Comparison of ENCODE assay signal across 15 mouse cellular contexts in genomic region chr2:8338271-8338670, GRCm38 (mm10).
DNase-seq lines count a peak whose midpoint lies in the region; ATAC-seq and TF ChIP-seq lines count a peak whose summit lies in the region.
"Had no signal": no experiment of that assay in that cellular context is flagged by ENCODE, and none has a peak within 500 bp of the region (broad histone marks: within the 10 kb centered on the region; RNA-seq: fewer than 3 reads in every experiment).

No protein-coding gene starts in this region.

- ATAC-seq in frontal cortex, adult (ENCODE audit: low TSS enrichment): peak; percentile 50; the same call in 1 of the 2 replicates
- ATAC-seq: intestine, postnatal 0 days; liver, embryonic 12.5 days had no signal

- no peak for TF ChIP-seq CTCF in brain, embryonic 14.5 days (IDR thresholded peaks at IDR 0.05; ENCODE audit: borderline replicate concordance, extremely low read depth, insufficient read depth, insufficient read length)

- TF ChIP-seq POLR2A in brain, embryonic 14.5 days (IDR thresholded peaks at IDR 0.05; ENCODE audit: borderline replicate concordance, extremely low read depth, insufficient read depth, insufficient read length, poor library complexity, severe bottlenecking): no peak

- DNase-seq in frontal cortex, postnatal 14 days (ENCODE audit: low spot score in 2 of 2): no peak
- peak; percentile 12 for DNase-seq in Muller cell, postnatal 12 days (ENCODE audit: inconsistent ontology term)
- peak; percentile 22 for DNase-seq in brain, embryonic 14.5 days (ENCODE audit: low read depth)
- DNase-seq in left cerebral cortex, postnatal 25 days (ENCODE audit: low spot score in 2 of 2): peak; percentile 41 to 77
- DNase-seq in adrenal gland, adult 18-20 months (ENCODE audit: low spot score in 2 of 2): no peak
- no peak for DNase-seq in gastrocnemius, postnatal 10 days
- DNase-seq: adrenal gland, adult 2 months; cerebellum, postnatal 36 days; gastrocnemius, postnatal 36 days; heart, postnatal 4 days; kidney, postnatal 4 days; lung, embryonic 14.5 days had no signal

- intact Hi-C loops in left cerebral cortex, postnatal 25 days (cut with DNase I): loop anchor here (10.0 kb wide), 1 partner anchor 123 kb away; no protein-coding TSS in a partner anchor

Comparison
In these comparisons a context has a peak if more than half of its experiments do, and no peak if none do; other contexts are left out.
1. DNase-seq: peak in Muller cell, postnatal 12 days (single experiment), brain, embryonic 14.5 days (single experiment) and left cerebral cortex, postnatal 25 days (2 of 2); none in frontal cortex, postnatal 14 days (0 of 2), adrenal gland, adult 18-20 months (0 of 2) and gastrocnemius, postnatal 10 days (single experiment).